Mouse (Mus musculus) testis, adult 10 weeks (tissue): ENCODE data around the gene Frrs1. TPM values are rescaled to one million over a fixed set of nuclear protein-coding genes. Genes with fewer than 3 reads are reported as not detected.

ENCODE experiments used
- polyA plus RNA-seq: library from polyadenylated mRNA; stranded (reverse); fragments of 350-450 nt; fragmentation: Illumina TruSeq; extraction: RNeasy Lipid Tissue Mini Kit (QIAGEN cat#74804); gene quantifications from one replicate; pipeline ENCODE4 v1.2.3, GENCODE M21; 2014; ENCODE audit warnings: low read depth, low replicate concordance

The Frrs1 gene
- 0.42 TPM for polyA plus RNA-seq

GRCm38 (mm10) chr3:116858941-116859685 is at the start of gene Frrs1:
Frrs1 (plus strand) TSS chr3:116859464.

Other genes starting within 250 kb of the Frrs1 start
- 20.9 TPM for gene Trmt13, start 244.9 kb upstream of the Frrs1 start, polyA plus RNA-seq
- 167 TPM for gene Mfsd14a, start 196.8 kb upstream of the Frrs1 start, polyA plus RNA-seq
- 0.38 TPM for gene Gm43191, start 178.2 kb upstream of the Frrs1 start, polyA plus RNA-seq
- 67.2 TPM for gene Slc35a3, start 146.6 kb upstream of the Frrs1 start, polyA plus RNA-seq
- gene Agl, start 51.3 kb upstream of the Frrs1 start, polyA plus RNA-seq: 8.6 TPM
- gene 4930455H04Rik, start 108.8 kb downstream of the Frrs1 start, polyA plus RNA-seq: 2.0 TPM
- 1.5 TPM for gene Palmd, start 109.5 kb downstream of the Frrs1 start, polyA plus RNA-seq